Mouse (Mus musculus) heart, adult 2 months (tissue): ENCODE measurements around the gene Fam117a.

ENCODE experiments used
- CTCF ChIP-seq: fragments of 200-600 bp; IDR thresholded peaks from 2 replicates; pipeline ENCODE4 v1.8.1; 2022; ENCODE audit warnings: antibody characterized with exemption, mild to moderate bottlenecking, moderate library complexity
- EP300 ChIP-seq: fragments of 200-500 bp; IDR thresholded peaks from 2 replicates; pipeline ENCODE4 v1.6.1; 2011; ENCODE audit warnings: low read depth, low read length, control low read depth; ENCODE audit not compliant: insufficient read depth
- POLR2A ChIP-seq: fragments of 200-500 bp; IDR thresholded peaks from 2 replicates; pipeline ENCODE4 v1.6.1; 2011; ENCODE audit warnings: mild to moderate bottlenecking, low read depth, low read length, control low read depth; ENCODE audit not compliant: insufficient read depth

DNA sequence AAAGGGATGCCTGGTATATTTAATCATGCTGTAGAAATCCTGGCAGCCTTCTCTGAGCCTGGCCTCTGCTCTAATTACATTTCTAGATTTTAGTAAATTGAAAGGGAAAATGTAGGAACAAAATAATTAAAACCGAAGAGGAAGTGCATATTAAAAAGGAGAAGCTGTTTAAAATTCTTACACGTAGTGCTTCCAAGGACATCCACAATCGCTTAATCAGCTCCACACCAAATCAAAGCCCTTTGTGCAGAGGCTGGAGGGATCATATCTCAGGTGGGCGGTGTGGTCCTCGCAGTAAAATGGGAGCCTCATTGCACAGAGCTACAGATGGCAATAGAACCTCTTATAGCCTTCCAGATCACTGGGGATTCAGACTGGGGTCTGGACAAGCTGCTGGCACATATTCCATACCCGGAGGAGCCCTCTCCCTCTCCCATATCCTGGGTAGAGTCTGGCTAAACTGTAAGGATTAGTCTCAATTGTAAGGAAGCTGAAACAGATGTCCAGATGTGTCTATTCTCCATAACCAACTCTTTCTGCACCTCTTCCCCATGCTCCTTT lies 74.7 kb downstream of the Fam117a start:
- TF ChIP-seq CTCF (no peak), EP300 (no peak), POLR2A (no peak)
